Mouse (Mus musculus) myocyte (in vitro differentiated cells): ENCODE measurements around the gene Agap3.

Source experiments
- MAX ChIP-seq: IDR thresholded peaks from one replicate; pipeline ENCODE4 v1.6.1; 2011; ENCODE audit warnings: low read depth, mild to moderate bottlenecking, control low read depth
- POLR2AphosphoS2 ChIP-seq: IDR thresholded peaks from one replicate; pipeline ENCODE4 v1.6.1; 2011; ENCODE audit warnings: low read depth, control low read depth; ENCODE audit not compliant: insufficient read length
- TCF3 ChIP-seq: IDR thresholded peaks from one replicate; pipeline ENCODE4 v1.6.1; 2011; ENCODE audit warnings: low read depth, control low read depth; ENCODE audit not compliant: insufficient read length

GRCm38 (mm10) chr5:24539571-24540296, 87.8 kb downstream of the Agap3 start:
- TF ChIP-seq MAX: no peak
- no peak for TF ChIP-seq TCF3
- no peak for TF ChIP-seq POLR2AphosphoS2
